Mouse (Mus musculus): ENCODE results near the gene Fstl4.

Fstl4 gene

GRCm38 (mm10) chr11:52904101-52904500 is 139.7 kb downstream of the Fstl4 start:
- DNase-seq (ENCODE audit: extremely low spot score, low spot score), result no peak

DNA sequence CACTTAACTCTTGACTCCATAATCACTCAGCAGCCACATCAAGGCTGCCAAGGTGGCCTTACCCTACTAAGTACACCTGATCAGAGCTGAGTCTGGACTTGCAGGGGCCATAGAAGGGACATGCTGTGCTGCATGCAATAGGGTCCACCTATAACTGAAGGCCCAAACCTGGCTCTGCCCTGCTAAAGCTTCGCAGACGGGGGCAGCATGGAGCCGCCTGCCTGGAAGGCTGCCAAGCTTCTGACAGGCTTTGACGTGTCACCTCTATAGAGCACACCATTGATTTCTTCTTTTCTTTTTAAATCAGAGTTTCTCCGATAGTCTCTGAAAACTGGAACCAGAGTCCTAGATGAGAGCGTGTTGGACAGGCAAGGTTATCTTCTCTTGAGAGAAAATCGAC is 146.4 kb downstream of the Fstl4 start:
- DNase-seq (ENCODE audit: extremely low spot score, low spot score), result no peak

DNA sequence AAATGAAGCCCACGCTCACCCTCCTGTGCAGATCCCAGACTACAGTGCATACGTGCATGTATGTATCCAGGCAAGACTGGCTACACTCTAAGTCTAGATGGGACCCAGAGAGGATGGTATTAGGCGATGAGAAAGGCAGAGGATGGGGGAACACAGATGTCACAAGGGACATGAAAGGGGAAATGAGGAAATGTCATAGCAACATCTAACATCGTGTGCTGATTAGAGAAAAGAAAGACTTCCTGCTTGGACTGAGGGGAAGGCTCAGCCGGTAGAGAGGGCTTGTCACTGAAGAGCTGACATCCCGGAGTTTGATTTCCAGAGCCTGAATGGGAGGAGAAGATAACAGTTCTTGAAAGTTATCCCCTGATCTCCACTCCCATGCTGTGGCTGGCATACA is 150.0 kb downstream of the Fstl4 start:
- DNase-seq (ENCODE audit: extremely low spot score, low spot score), result no peak

DNA sequence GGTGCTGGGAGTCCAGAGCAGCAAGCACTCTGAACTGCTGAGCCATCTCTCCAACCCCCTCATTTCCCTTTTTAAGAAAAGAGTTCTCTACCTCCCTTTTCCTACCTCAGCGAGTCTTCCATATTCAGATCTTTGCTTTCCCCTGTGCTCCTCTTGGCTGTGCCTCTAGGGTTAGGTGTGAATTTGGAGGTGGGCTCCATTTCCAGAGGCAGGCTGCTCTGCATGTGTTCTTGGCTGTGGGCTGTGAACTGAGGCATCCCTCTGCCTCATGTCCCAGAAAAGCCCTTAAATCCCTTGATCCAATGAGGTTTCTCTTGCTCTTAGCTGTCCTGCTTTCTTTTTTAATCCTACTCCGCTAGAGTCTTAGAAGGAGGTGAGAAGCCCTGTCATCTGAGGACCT is 151.2 kb downstream of the Fstl4 start:
- DNase-seq (ENCODE audit: extremely low spot score, low spot score), result no peak

GRCm38 (mm10) chr11:52919231-52919960 is 155.0 kb downstream of the Fstl4 start:
- DNase-seq (ENCODE audit: extremely low spot score, low spot score), result no peak

DNA sequence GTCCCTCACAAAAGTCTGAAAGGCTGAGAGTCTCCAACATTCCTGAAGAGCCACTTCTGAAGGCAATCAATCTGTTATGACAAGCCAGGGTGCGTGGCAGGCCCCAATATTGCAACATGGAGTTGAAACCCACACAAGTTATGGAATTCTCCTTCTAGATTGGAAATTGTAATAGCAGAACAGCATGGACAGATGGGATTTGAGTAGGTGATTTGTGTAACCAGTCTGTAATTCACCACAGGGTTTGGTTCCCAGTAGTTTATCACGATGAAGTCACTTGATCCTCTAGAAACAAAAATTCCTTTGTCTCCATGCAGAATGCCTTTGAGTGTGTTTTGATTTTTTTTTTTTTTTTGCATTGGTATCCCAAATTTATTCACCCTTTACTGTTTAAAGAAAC is 159.8 kb downstream of the Fstl4 start:
- DNase-seq (ENCODE audit: extremely low spot score, low spot score), result no peak

DNA sequence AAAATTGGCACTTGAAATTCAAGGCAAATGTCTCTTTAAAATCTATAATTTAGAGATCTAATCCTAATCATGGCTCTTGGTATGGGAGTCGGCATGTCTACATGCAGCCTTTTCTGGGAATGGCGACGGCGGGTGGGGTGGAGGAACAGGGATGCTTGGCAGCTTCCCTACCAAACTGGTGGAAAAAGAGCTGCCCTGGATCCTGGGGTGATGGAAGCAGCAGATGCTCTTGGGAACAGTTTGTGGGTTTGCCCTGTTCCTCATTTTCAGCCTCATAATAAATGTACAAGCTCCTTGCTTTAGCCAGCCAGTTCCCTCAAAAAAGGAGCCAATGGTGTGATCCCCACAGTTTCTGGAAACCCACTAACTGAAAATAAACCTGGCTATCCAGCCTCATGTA is 163.9 kb downstream of the Fstl4 start:
- no peak for DNase-seq (ENCODE audit: extremely low spot score, low spot score)

DNA sequence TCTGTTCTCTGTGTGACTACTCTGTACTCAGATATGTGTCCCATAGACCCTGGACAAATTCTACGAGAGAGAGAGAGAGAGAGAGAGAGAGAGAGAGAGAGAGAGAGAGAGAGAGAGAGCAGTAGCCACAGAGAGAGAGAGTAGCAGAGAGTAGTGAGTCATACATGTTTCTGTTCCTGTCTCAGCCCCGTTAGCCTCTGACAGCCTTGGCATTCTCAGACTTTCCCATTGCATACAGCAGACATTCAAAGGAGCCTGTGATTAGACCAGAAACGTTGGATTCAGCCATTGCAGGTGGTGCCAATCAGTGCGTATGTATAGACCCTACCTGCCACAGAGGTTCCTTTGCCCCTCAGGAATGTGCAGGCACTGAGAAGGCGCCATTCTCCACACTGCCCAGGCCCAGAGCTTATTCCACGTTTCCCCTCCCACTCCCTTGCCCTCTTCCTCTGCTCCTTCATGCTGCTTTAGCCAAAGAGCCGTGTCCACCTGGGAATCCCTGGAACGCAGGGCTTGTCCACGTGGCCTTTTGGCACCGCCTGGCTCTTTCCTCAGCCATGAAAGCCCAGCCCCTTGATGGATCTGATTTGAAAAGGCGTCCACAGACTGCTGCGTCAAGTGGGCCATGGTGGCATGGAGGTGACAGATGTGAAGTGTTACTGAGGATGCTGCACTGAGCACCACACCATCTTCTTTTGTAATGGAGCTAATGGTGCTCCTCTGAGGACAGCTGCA is 175.1 kb downstream of the Fstl4 start:
- no peak for DNase-seq (ENCODE audit: extremely low spot score, low spot score)

DNA sequence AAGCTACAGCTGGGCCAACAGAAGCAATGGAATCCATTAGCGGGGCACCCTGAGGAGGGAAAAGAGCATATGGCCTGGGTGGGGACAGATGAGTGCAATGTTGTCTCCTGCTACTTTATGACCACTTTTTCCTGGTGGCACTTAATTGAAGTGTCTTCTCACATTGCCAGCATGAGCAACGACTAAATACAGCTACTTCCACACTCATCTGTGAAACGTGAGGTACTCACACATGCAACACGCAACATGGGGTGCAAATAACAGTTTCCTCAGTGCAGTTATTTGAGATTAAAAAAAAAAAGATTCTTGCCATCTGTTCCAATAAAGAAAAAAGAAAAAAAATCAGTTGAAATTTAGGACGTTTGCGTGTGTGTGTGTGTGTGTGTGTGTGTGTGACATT is 178.5 kb downstream of the Fstl4 start:
- DNase-seq (ENCODE audit: extremely low spot score, low spot score), result no peak

GRCm38 (mm10) chr11:52954995-52955394 is 190.6 kb downstream of the Fstl4 start:
- no peak for DNase-seq (ENCODE audit: extremely low spot score, low spot score)

GRCm38 (mm10) chr11:52968809-52969208 is 204.4 kb downstream of the Fstl4 start:
- no peak for DNase-seq (ENCODE audit: extremely low spot score, low spot score)

DNA sequence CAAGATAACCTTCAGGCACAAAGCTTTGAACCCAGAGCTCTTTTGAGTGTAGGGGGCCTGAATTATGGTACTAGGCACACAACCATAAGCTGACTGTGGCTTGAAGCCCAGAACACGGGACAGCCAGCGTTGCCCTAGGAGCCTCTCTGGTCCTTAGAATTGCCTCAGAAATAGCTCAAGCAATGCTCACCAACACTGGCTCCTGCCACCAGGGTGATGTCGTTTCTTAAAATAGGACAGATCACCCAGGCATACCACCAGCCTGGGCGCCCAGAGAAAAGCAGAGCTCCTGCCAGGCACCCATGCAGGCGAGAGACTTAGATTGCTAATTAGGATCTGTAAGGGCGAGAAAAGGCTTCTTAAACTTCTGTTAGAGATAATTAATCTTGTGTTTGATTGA is 206.0 kb downstream of the Fstl4 start:
- DNase-seq (ENCODE audit: extremely low spot score, low spot score), result no peak

GRCm38 (mm10) chr11:52986986-52987385 is 222.6 kb downstream of the Fstl4 start:
- DNase-seq (ENCODE audit: extremely low spot score, low spot score), result no peak

DNA sequence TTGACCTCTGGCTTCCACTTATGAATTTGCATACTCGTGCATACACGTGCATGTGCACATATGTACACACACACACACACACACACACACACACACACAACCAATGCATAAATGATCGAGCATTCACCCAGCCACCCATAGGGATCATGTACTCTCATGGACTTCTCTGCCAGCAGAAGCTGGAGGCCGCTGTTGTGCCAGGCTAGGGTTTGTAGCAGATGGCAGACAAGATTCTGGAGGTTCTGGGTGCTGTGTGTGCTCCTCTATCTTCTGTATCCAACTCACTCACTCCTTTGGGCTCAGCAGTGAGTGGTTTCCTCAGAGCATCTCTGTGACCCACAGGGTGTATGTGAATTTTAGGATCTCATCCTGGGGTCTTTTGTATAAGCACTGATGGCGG is 230.3 kb downstream of the Fstl4 start:
- DNase-seq (ENCODE audit: extremely low spot score, low spot score), result no peak

DNA sequence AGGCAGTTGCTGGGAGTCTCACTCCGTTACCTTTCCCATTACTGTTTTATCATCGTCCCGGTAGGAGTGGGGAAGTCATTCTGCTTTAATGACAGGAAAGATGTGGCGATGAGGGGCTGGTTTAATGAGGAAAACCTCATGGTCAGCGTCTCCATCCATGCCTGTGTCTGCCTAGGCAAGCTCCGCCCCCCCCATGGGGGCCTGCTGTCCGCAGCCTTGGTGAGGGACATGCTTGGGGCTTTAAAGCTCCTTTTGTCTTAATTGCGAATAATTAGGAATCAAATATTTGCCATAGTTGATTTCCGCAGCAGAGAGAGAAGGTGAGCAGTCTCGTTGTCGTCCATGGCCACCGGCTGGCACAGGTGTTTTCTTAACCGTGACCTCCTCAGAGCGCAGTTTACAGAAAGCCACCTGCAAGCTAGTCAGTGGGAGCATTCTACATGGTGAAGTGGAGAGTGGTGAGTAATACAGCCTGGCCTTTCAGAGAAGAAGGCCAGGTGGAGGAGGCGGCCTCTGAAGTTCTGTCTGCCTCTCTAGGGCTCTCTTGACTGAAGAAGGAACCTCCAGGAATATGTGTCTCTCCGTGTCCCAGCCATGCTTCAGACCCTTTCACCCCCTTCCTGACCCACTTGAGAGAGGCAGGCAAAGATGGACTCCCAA is 232.1 kb downstream of the Fstl4 start:
- no peak for DNase-seq (ENCODE audit: extremely low spot score, low spot score)

GRCm38 (mm10) chr11:52997421-52997820 is 233.0 kb downstream of the Fstl4 start:
- DNase-seq (ENCODE audit: extremely low spot score, low spot score), result no peak

DNA sequence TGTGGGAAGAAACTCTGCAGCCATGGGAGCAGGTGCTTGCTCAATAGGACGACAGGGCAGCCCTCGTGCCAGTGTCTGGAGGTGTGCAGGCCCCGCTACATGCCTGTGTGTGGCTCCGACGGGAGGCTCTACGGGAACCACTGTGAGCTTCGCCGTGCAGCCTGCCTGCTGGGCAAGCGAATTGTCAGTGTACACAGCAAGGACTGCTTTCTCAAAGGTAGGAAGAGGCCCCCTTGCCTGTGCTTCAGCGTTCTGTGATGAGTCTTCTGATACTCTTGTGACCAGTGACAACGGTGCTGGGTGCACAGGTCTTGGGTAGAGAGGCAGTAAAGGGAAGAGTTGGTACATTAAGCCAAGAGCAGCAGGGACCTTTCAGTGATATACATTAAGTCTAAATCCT is 235.8 kb downstream of the Fstl4 start:
- DNase-seq (ENCODE audit: extremely low spot score, low spot score), result no peak

- DNase-seq (ENCODE audit: extremely low spot score, low spot score), result no peak
These were observed 238.9 kb downstream of the Fstl4 start for GRCm38 (mm10) chr11:53003361-53003760.

- no peak for DNase-seq (ENCODE audit: extremely low spot score, low spot score)
These were observed 239.4 kb downstream of the Fstl4 start for GRCm38 (mm10) chr11:53003811-53004210.

DNA sequence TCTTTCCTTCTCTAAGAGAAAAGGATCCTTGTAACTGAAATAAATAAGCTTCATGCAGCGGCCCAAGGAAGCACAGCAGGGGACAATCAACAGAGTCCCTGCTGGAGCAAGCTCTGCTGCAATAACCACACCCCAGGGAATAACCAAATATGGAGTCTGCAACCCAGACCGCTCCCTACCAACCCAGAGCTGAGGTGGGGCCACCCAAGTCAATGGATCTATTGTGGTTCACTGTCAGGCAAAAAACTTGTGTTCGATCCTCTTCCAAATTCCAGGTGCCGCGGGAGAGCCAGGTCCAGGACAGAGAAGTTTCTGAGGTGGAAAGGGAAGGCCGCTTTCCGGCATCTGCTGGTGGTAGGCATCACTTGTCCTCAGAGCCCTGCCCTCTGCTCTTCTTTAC is 245.2 kb downstream of the Fstl4 start:
- no peak for DNase-seq (ENCODE audit: extremely low spot score, low spot score)

GRCm38 (mm10) chr11:53011996-53012505 is 247.6 kb downstream of the Fstl4 start:
- DNase-seq (ENCODE audit: extremely low spot score, low spot score), result no peak

DNA sequence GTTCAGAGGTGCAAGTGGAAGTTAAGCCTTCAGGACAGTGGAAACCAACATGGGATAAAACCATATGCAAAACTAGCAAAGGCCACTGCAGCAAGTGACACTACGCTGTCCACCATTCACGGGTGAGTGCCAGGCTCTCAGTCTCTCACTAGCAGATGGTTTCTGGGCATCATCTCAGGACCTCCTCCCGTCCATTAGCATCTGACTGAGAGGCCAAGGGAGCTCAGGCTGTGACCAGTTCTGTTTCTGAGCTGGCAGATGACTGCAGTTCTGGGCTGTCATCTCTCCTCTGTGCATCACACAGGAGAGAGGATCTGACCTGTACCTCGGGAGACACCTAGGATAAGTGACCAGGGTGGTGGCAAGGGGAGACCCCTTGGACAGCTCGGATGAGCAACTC is 249.5 kb downstream of the Fstl4 start:
- no peak for DNase-seq (ENCODE audit: extremely low spot score, low spot score)

All from neural tube, embryonic 10.5 days (tissue).